Mouse (Mus musculus) retina, embryonic 14.5 days (tissue): ENCODE measurements at regions not wholly inside any gene's neighbourhood (a gene's known extent, or its start where the extent isn't known, plus 50 kb on each side); places are given as distances from the start of the nearest gene placed in this dataset.
A peak's percentile ranks its signal among the peaks of the same experiment; 100 is the strongest.
"Not testable (repeated sequence)": the region's sequence is repeated elsewhere in the genome, so short reads cannot be mapped to it uniquely, and the experiment has no call there.

Source experiments
- DNase-seq: peaks from one replicate; pipeline ENCODE4 v3.0.0-alpha.2; 2015; ENCODE audit warnings: low spot score

DNA sequence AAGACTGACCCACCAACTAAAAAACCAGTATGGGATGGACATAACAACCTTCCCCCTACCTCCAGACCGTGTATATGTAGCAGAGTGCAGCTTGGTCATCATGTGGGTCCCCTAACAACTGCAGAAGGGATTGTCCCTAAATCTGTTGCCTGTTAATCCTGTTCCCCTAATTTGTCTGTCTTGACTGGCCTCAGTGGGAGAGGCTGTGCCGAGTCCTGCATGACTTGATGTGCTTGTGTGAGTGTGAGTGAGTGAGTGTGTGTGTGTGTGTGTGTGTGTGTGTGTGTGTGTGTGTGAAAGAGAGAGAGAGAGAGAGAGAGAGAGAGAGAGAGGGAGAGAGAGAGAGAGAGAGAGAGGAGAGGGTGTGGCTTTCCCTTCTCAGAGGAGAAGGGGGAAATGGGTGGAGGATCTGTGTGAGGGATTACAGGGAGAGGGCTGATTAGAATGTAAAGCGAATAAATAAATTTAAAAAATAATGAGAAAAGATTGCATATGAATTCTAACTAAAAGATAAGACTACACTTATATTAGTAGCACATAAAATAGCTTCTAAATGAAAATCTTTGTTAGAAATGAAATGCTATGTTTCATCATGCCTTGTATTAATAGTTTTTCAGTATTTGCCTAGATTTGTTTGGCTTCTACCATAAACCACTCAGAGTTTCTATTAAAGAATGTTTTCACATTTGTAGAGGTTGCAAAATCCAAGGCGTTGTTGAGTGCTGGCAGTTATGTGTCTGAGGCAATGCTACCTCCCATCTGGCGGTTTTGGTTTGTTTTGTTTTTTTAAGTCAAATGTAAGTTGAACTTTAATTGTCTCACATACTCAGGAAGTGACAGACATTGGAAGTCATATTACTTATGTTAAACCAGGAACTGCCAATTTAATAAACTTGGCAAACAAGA, 740.9 kb downstream of the Abca13 start:
- no peak for DNase-seq

DNA sequence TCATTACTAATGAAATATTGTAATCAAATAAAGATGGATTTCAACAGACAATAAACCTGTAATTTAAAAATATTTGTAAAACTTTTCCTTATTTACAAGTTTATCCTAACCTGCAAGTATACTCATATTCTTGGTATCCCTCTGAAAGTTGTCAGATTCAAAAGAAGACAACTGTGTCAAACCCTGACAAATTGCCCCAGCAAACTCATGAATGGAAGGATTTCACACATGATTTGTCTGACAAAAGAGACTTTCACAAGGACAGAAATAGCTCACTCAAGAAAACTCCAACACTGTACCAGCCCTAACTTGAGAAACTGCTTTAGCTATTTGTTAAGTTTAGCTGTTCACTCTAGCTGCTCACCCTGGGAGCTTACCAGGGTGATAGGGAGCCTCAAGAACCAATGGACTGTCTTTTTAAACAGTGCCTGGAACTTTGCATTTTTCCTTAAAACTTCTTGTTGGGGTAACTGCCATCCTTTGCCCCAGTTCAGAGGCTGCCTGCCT, 771.0 kb downstream of the Abca13 start:
- DNase-seq = peak; percentile 49

- DNase-seq = no peak
Measured at GRCm38 (mm10) chr11:9982974-9983373, 791.2 kb downstream of the Abca13 start.

DNA sequence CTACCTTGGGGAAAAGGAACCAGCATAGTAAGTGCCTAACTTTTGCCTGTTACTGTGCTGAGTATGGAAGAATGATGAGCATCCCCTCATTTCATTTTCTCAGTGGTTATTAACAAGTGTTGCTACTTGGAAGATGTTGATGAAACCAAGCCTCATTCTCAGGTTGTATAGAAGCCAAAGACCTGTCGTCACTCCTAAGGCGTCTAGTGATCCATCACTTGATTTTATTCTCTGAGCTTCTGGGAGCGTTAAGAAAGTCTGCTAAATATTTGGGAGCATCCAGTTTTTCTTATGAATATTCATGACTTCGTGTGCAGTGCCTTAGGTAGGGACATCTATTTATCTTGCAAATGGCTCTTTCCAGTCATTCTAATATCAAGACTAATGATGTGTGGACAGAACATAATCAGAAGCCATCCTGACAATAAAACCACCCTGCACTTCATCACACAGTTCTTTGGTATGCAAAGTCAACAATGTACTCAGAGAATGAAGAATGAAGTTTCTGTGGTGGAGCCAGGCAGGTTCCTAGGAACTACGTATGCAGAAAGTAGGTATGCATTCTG, 802.9 kb downstream of the Abca13 start:
- no peak for DNase-seq

DNA sequence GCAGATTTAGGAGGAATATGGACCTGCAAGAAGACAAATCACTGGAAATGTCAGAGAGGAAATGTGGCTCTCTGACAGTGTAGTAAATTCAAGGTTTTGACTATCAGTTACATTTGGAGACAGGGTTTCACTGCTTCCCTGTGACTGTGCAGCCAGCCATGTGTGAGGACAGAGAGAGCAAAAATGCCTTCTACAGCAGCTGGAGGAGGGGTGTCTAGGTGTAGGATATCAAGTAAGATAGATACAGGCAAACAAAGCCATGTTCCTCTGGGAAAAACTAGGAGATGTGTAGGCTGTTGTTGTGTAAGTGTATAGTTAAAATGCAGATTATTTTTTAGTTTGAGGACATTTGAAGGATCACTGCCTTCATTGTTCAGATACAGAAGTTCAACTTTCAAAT, 803.6 kb downstream of the Abca13 start:
- DNase-seq = no peak

DNA sequence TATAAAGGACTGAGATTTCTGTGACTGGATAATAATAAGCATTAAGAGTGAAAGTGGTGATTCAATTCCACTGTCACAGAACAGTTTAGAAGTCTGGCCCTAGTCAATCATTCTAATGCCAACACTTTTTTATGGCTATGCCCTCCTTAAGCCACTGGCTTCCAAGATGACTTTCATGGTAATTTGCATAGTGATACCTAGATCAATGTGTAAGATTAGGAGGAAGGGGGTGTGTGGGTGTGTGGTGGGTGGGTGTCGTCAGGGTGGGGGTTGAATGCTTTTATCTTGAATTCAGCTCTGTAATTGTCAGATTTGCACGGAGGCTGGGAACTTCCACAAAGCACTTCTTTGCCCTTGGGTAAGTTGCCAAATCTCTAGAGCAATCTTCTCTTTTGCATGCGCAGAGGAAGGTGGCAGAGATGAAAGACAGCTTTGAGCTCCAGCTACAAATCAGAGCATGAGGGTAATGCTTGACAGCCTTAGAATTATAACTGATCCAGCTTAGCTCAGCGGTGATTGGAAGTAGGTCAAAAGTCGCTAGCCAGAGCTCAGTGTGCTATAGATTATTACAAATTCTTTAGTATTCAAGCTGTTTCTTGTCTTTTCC, 805.9 kb downstream of the Abca13 start:
- DNase-seq = peak; percentile 2

GRCm38 (mm10) chr11:10002170-10002569, 810.4 kb downstream of the Abca13 start:
- DNase-seq = no peak

GRCm38 (mm10) chr11:10006881-10007280, 815.1 kb downstream of the Abca13 start:
- DNase-seq = no peak

DNA sequence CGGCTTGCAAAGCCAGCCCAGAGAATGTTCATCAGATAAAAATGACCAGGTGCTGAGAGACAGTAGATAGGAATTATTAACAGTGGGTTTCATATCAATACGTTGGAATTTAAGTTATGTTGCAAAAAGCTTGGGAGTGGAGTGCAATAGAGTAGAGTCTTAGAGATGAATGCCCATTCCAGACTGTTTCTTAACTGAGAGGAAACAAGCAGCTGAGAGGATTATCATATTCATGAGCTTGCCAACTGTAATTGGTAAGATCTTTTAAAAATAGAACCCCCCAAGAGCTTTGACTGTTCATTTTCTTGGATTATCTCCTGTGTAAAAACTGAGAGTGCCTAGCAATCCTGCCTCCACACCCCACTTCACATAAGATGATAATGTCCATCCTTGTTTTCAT, 854.9 kb downstream of the Abca13 start:
- DNase-seq = no peak

DNA sequence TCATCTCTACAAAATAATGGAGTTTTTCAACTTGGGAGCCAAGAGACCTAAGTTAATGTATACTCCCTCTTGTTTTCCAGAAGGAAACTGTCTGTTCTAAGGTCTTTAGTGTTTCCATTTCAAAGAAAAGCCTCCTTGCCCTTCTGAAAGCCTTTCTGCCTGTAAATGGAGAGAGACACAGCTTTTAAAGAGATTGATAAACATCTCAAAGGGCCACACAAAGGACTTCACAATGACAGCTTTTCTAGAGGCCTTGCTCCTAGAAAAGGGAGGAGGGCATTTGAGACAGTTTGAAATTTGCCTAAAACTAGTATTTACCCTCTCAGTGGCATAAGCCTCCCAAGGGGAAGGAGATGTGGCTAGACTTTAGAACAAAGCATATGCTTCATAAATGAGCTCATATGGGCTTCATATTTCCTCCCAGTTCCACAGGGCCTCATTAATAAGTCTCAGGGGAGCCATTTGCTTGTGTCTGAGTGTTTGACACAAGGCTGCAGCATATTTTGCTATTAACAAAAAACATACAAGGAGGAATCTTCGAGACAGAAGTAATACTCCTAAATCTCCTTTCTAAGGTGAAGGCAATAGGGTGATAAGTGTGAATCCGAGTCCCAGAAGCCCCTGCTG, 860.0 kb downstream of the Abca13 start:
- DNase-seq = no peak

DNA sequence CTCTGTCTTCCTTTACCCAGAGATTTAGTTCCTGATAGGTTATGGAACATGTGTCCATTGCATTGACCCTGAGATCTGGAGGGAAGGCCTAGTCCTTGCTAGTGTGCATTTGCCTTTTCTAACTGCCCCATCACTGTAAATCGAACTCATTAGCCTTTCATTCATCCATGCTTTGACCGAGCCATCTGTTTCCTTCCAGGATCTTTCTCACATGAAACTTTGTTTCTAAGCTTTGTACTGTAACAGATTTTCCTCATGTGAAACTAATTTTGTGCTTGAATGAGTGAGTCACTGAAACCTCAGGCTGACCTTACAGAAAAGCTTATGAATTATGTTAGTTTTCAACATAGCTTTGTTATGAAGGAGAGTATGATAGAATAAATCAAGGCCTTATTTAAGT, 880.1 kb downstream of the Abca13 start:
- peak; percentile 10 for DNase-seq

DNA sequence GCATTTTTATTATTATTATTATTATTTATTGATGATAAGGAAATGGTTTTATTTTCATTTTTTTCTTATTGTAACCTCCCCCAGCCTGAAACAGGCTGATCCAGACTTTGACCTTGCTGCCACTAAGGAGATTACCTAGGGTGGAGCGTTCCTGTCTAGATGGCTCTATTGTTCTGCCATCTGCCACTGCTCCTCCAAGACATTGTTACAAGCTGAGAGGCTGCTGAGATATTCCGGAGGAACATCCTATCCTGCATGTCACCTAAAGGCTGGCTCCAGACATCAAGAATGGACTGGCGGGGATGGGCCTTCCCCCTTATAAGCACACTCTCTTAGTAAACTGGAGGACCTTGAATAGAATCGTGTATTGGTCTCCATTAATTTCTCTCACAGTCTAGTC, 896.2 kb downstream of the Abca13 start:
- DNase-seq = no peak

- not testable (repeated sequence) for DNase-seq
Measured at GRCm38 (mm10) chr11:10102314-10102713, 910.6 kb downstream of the Abca13 start.

DNA sequence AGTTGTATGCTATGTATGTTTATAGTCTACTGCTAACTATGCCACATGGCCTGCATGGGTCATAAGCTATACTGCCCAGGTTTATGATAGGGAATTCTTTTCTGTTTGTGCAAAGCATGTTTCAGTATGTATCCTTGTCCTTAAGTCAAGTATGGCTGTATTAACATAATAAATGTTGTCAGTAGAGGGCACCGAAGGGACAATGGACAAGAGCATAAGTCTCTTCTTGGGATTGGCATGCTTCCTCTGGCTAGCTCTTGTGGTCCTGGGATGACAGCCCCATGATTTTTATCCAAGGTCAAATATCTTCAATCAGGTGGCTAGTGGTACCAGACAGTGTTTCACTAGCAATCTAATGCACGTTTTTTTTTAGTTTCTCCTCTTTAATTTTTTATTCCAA, 913.3 kb downstream of the Abca13 start:
- DNase-seq = no peak

DNA sequence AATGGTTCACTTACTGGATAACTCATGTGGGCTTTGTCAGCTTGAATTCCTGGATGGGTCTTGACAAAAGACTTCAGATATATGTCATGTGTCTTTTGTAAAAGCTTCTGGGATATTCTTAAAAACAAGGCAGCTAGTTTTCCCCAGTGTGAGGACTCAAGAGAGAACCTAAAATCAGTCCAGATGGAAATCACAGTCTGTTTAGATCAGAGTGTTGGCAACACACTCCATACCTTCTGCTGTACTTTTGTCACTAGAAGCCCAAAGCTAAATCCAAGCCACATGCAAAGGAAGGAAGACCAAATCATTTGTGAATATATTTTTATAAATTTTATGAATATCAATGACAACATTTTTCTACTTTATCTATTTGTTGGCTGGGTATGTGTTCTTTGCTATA, 950.4 kb downstream of the Abca13 start:
- DNase-seq = no peak

DNA sequence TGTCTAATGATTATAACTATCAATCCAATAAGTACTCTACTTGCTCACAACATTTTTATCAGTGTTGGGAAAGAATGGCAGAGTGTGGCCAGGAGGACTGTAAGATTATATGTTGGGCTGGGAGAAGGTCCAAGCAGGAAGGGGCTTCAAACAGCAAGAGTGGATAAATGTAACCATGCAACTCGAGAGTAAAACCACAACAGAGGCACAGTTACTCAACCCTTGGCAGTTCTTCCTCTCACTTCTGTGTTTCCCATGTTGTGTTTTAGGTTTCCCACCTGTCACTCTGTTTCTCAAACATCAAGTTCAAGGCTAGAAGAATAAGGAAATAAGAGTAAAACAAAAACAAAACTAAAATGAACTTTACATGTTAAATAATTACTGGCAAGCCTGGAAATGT, 957.4 kb downstream of the Abca13 start:
- no peak for DNase-seq

DNA sequence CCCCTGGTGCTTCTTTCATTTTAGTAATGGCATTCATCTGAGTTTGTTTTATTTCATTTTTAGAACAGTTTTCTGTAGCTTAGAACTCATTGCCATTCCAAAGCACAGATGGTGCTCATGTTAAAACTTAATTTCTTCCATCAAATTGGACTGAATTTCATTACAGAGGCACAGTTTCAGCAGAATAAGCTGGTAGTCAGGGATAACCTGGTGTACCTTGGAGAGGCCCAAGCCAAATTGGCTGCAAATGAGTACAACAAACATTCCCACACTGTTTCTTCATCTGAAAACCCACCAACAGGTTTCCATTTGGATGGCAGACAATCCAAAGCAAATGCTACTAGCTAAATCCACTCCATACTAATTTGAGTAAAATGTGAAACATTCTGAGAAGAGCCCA, 960.2 kb upstream of the Vwc2 start:
- no peak for DNase-seq

DNA sequence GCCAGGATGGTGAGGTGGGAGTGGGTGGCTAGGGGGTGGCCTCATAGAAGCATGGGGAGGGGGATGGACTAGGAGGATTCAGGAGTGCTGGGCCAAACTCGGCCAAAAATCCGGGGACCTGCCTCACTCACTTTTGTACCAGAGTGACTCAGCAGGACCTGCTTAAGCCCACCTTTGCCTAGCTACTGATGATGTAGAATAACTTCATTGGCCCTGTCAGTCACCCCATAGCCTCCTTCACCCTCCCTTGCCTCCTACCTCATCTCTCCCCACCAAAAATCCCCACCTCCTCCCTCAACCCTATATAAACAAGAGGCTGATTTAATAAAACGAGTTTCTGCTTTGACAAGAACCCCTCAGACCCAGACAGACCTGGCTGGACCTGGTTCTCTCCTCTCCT, 920.3 kb upstream of the Vwc2 start:
- DNase-seq = no peak

DNA sequence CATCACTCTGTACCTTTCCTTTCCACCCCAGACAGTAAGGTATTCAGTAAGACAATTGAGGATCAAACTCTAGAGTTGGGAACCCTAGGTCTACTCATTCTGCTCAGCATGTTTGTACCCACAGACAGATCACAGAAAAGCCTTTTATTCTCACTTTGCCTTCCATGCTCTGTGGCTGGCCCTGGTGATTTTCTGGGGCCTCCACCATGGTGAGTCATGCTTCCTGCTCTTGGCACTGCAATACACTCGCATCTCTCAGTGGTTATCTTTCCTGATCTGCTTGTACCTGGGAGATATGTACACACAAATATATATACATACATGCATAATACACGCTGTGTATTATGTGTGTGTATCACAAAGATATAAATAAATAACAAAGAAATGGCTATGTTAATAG, 919.2 kb upstream of the Vwc2 start:
- DNase-seq = no peak

GRCm38 (mm10) chr11:10201021-10201420, 913.0 kb upstream of the Vwc2 start:
- DNase-seq = no peak

DNA sequence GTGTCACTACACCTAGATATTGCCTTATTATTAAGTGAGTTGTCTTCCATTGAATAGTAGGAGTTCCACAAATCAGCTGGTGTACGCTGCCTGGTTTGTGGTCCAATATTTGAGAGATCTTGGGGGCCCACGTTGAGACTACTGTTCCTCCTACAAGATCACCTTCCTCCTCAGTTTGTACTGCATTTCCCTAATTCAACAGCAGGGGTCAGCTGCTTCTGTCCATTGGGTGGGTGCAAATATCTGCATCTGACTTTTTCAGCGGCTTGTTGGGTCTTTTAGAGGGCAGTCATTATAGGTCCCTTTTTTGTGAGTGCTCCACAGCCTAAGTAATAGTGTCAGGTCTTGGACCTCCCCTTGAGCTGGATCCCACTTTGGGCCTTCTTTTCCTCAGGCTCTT, 908.8 kb upstream of the Vwc2 start:
- no peak for DNase-seq
